Mouse (Mus musculus) ES-Bruce4 (cell line): ENCODE measurements around the gene Trhde.

ENCODE experiments used
- CTCF ChIP-seq: IDR thresholded peaks from one replicate; pipeline ENCODE4 v1.8.1; 2011; ENCODE audit warnings: low read depth, low read length
- POLR2A ChIP-seq: IDR thresholded peaks from one replicate; pipeline ENCODE4 v1.8.1; 2011; ENCODE audit warnings: low read length; ENCODE audit not compliant: insufficient read depth

- TF ChIP-seq POLR2A (no peak), CTCF (no peak)
These were observed 67.0 kb downstream of the Trhde start for GRCm38 (mm10) chr10:114735111-114735510.
